Mouse (Mus musculus): ENCODE measurements around the gene Trim14. TPM values are rescaled to one million over a fixed set of nuclear protein-coding genes. Genes with fewer than 3 reads are reported as not detected.

The Trim14 gene
- polyA plus RNA-seq, 1 experiment from 2014 or later = 2.7 TPM

GRCm38 (mm10) chr4:46498511-46498910 lies 37.4 kb downstream of the Trim14 start:
- Histone ChIP-seq H3K4me2 (ENCODE audit: low read depth, low read length) (no peak overlapping the region), H3K9me3 (replicated peaks; ENCODE audit: control insufficient read depth, low read length) (no peaks in the 10 kb centered on the region), H3K27ac (replicated peaks; ENCODE audit: low read depth, low read length) (no peak overlapping the region), H3K4me1 (ENCODE audit: control insufficient read depth, insufficient read depth, low read length) (no peaks in the 10 kb centered on the region), H3K9ac (replicated peaks; ENCODE audit: low read length) (no peak overlapping the region), H3K36me3 (replicated peaks; ENCODE audit: control insufficient read depth, insufficient read depth, low read depth, low read length) (no peaks in the 10 kb centered on the region; the same call in none of the 2 replicates), H3K27me3 (ENCODE audit: control insufficient read depth, insufficient read depth, low read length) (no peaks in the 10 kb centered on the region), H3K4me3 (ENCODE audit: low read depth, low read length) (no peak overlapping the region)
- ATAC-seq (replicated peaks; ENCODE audit: insufficient number of reproducible peaks, low FRiP score, low TSS enrichment, low read depth) (no peak), DNase-seq (ENCODE audit: low spot score) (no peak)
- WGBS = 58% methylated on average over 3 of the region's 3 CpGs

DNA sequence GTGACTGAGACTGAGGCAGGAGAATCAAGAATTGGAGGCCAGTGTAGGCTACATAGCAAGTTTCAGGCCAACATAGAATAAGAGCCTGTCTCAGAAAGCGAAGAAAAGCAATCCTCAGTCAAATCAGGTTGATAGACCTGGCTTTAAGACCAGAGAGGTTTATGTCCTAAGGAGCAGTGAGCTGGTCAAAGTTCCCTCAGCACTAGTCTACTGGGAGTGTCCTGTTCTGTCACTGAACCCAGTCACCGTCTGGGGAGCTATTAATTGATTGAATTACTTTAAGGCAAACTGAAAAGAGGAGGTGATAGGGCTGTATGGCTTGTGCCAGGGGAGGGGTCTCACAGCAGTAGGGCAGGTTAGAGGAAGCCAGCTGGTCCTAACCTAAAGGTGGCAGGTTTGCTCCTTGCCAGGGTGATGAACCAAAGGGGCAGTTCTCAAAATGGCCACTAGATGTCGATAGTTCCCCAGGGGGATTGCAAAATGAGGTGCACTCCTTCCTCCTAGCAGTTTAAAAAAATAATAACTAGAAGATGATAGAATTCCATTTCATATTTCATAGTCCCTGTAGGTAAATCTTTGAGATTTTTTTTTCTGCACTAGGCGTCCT lies 38.6 kb downstream of the Trim14 start:
- H3K4me1 ChIP-seq (ENCODE audit: control insufficient read depth, insufficient read depth, low read length) = no peaks in the 10 kb centered on the region
- no peaks in the 10 kb centered on the region; the same call in none of the 2 replicates for H3K36me3 ChIP-seq (replicated peaks; ENCODE audit: control insufficient read depth, insufficient read depth, low read depth, low read length)
- no peaks in the 10 kb centered on the region for H3K9me3 ChIP-seq (replicated peaks; ENCODE audit: control insufficient read depth, low read length)
- H3K27ac ChIP-seq (replicated peaks; ENCODE audit: low read depth, low read length) = no peak overlapping the region
- peak; percentile 77 for DNase-seq (ENCODE audit: low spot score)
- 42% methylated on average over 4 of the region's 4 CpGs for WGBS
- no peak for ATAC-seq (replicated peaks; ENCODE audit: insufficient number of reproducible peaks, low FRiP score, low TSS enrichment, low read depth)
- H3K9ac ChIP-seq (replicated peaks; ENCODE audit: low read length) = no peak overlapping the region
- H3K27me3 ChIP-seq (ENCODE audit: control insufficient read depth, insufficient read depth, low read length) = no peaks in the 10 kb centered on the region
- H3K4me2 ChIP-seq (ENCODE audit: low read depth, low read length) = no peak overlapping the region
- no peak overlapping the region for H3K4me3 ChIP-seq (ENCODE audit: low read depth, low read length)

DNA sequence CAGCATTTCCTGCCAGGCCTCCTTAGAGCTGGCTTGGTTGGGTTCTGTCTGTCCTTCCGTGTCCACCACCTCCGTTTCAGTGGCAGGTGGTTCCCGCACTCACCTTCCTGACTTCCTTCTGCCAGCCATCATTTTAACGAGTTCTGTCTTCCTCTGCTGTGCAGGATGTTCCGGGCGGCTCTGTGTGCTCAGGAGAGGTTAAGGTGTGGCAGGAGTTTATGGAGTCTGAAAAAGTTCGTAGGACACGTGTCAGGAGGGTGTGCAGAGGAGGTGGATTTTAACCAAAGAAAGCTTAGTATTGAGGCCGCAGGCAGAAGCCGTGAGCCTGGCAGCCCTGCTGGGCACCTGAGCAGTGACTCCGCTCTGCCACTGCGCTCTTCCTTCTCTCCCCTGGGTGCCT lies 40.4 kb downstream of the Trim14 start:
- H3K4me1 ChIP-seq (ENCODE audit: control insufficient read depth, insufficient read depth, low read length) = no peaks in the 10 kb centered on the region
- no peaks in the 10 kb centered on the region for H3K27me3 ChIP-seq (ENCODE audit: control insufficient read depth, insufficient read depth, low read length)
- H3K9ac ChIP-seq (replicated peaks; ENCODE audit: low read length) = no peak overlapping the region
- DNase-seq (ENCODE audit: low spot score) = no peak
- 89% methylated on average over 12 of the region's 12 CpGs for WGBS
- H3K9me3 ChIP-seq (replicated peaks; ENCODE audit: control insufficient read depth, low read length) = no peaks in the 10 kb centered on the region
- ATAC-seq (replicated peaks; ENCODE audit: insufficient number of reproducible peaks, low FRiP score, low TSS enrichment, low read depth) = no peak
- no peak overlapping the region for H3K4me3 ChIP-seq (ENCODE audit: low read depth, low read length)
- H3K4me2 ChIP-seq (ENCODE audit: low read depth, low read length) = no peak overlapping the region
- H3K36me3 ChIP-seq (replicated peaks; ENCODE audit: control insufficient read depth, insufficient read depth, low read depth, low read length) = no peaks in the 10 kb centered on the region; the same call in none of the 2 replicates
- no peak overlapping the region for H3K27ac ChIP-seq (replicated peaks; ENCODE audit: low read depth, low read length)

DNA sequence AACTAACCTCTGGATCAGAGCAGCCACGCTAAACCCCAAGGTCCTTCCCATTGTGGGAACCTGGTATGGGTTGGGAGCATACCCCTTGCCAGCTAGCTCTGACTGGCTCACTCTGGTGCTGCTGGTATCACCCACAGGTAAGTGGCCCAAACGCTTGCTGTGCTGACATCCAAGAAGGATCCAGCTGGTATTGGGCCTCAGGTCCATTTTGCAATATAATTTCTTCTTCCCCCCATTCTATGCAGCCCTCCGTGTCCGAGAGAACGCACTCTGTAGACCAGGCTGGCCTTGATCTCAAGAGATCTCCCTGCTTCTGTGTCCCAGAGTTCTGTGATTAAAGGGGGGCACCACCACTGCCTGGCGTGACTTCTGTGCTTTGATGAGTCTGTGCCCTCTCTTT lies 42.9 kb downstream of the Trim14 start:
- Histone ChIP-seq H3K27ac (replicated peaks; ENCODE audit: low read depth, low read length) (no peak overlapping the region), H3K4me2 (ENCODE audit: low read depth, low read length) (no peak overlapping the region), H3K9me3 (replicated peaks; ENCODE audit: control insufficient read depth, low read length) (no peaks in the 10 kb centered on the region), H3K36me3 (replicated peaks; ENCODE audit: control insufficient read depth, insufficient read depth, low read depth, low read length) (no peaks in the 10 kb centered on the region; the same call in none of the 2 replicates), H3K27me3 (ENCODE audit: control insufficient read depth, insufficient read depth, low read length) (no peaks in the 10 kb centered on the region), H3K4me3 (ENCODE audit: low read depth, low read length) (no peak overlapping the region), H3K4me1 (ENCODE audit: control insufficient read depth, insufficient read depth, low read length) (no peaks in the 10 kb centered on the region), H3K9ac (replicated peaks; ENCODE audit: low read length) (no peak overlapping the region)
- ATAC-seq (replicated peaks; ENCODE audit: insufficient number of reproducible peaks, low FRiP score, low TSS enrichment, low read depth) (no peak), DNase-seq (ENCODE audit: low spot score) (no peak)
- 93% methylated on average over 6 of the region's 6 CpGs for WGBS

- Histone ChIP-seq H3K9ac (replicated peaks; ENCODE audit: low read length) (peak within 1 kb of the TSS; percentile 79), H3K27me3 (ENCODE audit: control insufficient read depth, insufficient read depth, low read length) (no peaks in the 10 kb centered on the region), H3K36me3 (replicated peaks; ENCODE audit: control insufficient read depth, insufficient read depth, low read depth, low read length) (no peaks in the 10 kb centered on the region; the same call in none of the 2 replicates), H3K4me3 (ENCODE audit: low read depth, low read length) (peak within 1 kb of the TSS; percentile 84), H3K4me2 (ENCODE audit: low read depth, low read length) (peak within 1 kb of the TSS; percentile 67), H3K27ac (replicated peaks; ENCODE audit: low read depth, low read length) (0 out of 2 replicates have a peak within 1 kb of the TSS, but pooled peaks have one; percentile 47), H3K4me1 (ENCODE audit: control insufficient read depth, insufficient read depth, low read length) (no peaks in the 10 kb centered on the region), H3K9me3 (replicated peaks; ENCODE audit: control insufficient read depth, low read length) (no peaks in the 10 kb centered on the region)
- under 1% methylated on average over 58 of the region's 58 CpGs for WGBS
- DNase-seq (ENCODE audit: low spot score) (peak; percentile 96), ATAC-seq (replicated peaks; ENCODE audit: insufficient number of reproducible peaks, low FRiP score, low TSS enrichment, low read depth) (peak; percentile 94)
These were observed 46.7 kb downstream of the Trim14 start, which contains the start of gene Nans for GRCm38 (mm10) chr4:46489028-46489925. Nans (plus strand) TSS chr4:46489248.

GRCm38 (mm10) chr4:46487348-46487747 lies 48.6 kb downstream of the Trim14 start:
- DNase-seq (ENCODE audit: low spot score) (no peak), ATAC-seq (replicated peaks; ENCODE audit: insufficient number of reproducible peaks, low FRiP score, low TSS enrichment, low read depth) (no peak)
- H3K4me2 ChIP-seq (ENCODE audit: low read depth, low read length) = no peak overlapping the region
- no peaks in the 10 kb centered on the region for H3K27me3 ChIP-seq (ENCODE audit: control insufficient read depth, insufficient read depth, low read length)
- 93% methylated on average over 5 of the region's 5 CpGs for WGBS
- no peak overlapping the region for H3K4me3 ChIP-seq (ENCODE audit: low read depth, low read length)
- no peaks in the 10 kb centered on the region for H3K9me3 ChIP-seq (replicated peaks; ENCODE audit: control insufficient read depth, low read length)
- H3K9ac ChIP-seq (replicated peaks; ENCODE audit: low read length) = no peak overlapping the region
- H3K27ac ChIP-seq (replicated peaks; ENCODE audit: low read depth, low read length) = no peak overlapping the region
- no peaks in the 10 kb centered on the region for H3K36me3 ChIP-seq (replicated peaks; ENCODE audit: control insufficient read depth, insufficient read depth, low read depth, low read length)
- H3K4me1 ChIP-seq (ENCODE audit: control insufficient read depth, insufficient read depth, low read length) = no peaks in the 10 kb centered on the region

DNA sequence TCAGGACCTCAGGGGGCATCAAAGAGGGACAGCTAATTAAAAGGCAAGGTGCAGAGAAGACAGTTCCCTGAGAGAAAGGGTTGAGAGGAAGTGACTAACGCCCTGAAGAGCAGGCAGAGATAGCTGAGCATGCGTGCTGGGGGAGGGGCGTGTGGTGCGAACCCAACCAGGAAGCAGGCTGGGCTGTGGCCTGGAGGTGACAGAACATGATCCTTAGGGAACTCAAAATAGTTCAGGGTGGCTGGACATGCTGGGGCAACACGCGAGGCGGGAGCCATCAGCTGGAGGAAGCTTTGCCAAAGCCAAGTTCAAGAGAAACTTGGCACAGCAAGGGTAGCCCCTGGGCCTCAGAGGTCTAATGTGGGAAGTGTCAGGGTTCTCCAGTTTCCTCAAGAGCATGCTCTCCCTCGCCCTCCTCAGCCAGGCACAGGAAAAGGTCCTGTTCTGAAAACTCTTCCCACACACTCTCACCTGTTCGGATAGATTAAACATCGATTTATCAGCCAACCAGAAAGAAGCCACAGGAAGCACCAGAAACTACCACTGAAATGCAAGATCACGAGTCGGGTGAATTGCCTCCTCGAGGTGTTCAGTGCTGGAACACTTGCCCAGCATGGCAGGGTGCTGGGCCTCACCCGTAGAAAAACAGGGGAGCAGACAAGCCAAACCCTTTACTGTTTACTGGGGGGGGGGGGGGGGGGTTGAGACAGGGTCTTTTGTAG lies 50.1 kb downstream of the Trim14 start:
- no peak overlapping the region for H3K4me2 ChIP-seq (ENCODE audit: low read depth, low read length)
- ATAC-seq (replicated peaks; ENCODE audit: insufficient number of reproducible peaks, low FRiP score, low TSS enrichment, low read depth) (no peak), DNase-seq (ENCODE audit: low spot score) (no peak)
- no peak overlapping the region for H3K27ac ChIP-seq (replicated peaks; ENCODE audit: low read depth, low read length)
- H3K27me3 ChIP-seq (ENCODE audit: control insufficient read depth, insufficient read depth, low read length) = no peaks in the 10 kb centered on the region
- no peak overlapping the region for H3K9ac ChIP-seq (replicated peaks; ENCODE audit: low read length)
- H3K4me1 ChIP-seq (ENCODE audit: control insufficient read depth, insufficient read depth, low read length) = no peaks in the 10 kb centered on the region
- 44% methylated on average over 14 of the region's 14 CpGs for WGBS
- no peaks in the 10 kb centered on the region for H3K36me3 ChIP-seq (replicated peaks; ENCODE audit: control insufficient read depth, insufficient read depth, low read depth, low read length)
- H3K4me3 ChIP-seq (ENCODE audit: low read depth, low read length) = no peak overlapping the region
- no peaks in the 10 kb centered on the region for H3K9me3 ChIP-seq (replicated peaks; ENCODE audit: control insufficient read depth, low read length)
